Mouse (Mus musculus) thymus, postnatal 36 days (tissue): ENCODE measurements around the gene 2010003K11Rik.

Source experiments
- DNase-seq, 2 experiments: peaks; one replicate each; pipeline ENCODE4 v3.0.0; 2022; ENCODE audit warnings: mixed read lengths in 2 of 2

Gene 2010003K11Rik

GRCm38 (mm10) chr19:4498062-4498933 is at the start of gene 2010003K11Rik:
Gene 2010003K11Rik, minus strand, starts transcription at chr19:4498583.
- no peak for DNase-seq

- DNase-seq = no peak
These were observed 49.4 kb upstream of the 2010003K11Rik start for GRCm38 (mm10) chr19:4547801-4548200.

GRCm38 (mm10) chr19:4545841-4546240 is 47.5 kb upstream of the 2010003K11Rik start:
- no peak for DNase-seq

- no peak for DNase-seq
These were observed 46.7 kb upstream of the 2010003K11Rik start for GRCm38 (mm10) chr19:4545091-4545490.

GRCm38 (mm10) chr19:4542081-4542480 is 43.7 kb upstream of the 2010003K11Rik start:
- DNase-seq = no peak

- no peak for DNase-seq
These were observed 42.6 kb upstream of the 2010003K11Rik start for GRCm38 (mm10) chr19:4540992-4541391.

- DNase-seq = no peak
These were observed 41.9 kb upstream of the 2010003K11Rik start for GRCm38 (mm10) chr19:4540263-4540662.

- no peak for DNase-seq
These were observed 38.2 kb upstream of the 2010003K11Rik start for GRCm38 (mm10) chr19:4536606-4537005.

- no peak for DNase-seq
These were observed 37.5 kb upstream of the 2010003K11Rik start for GRCm38 (mm10) chr19:4535922-4536321.

- DNase-seq = no peak
These were observed 36.3 kb upstream of the 2010003K11Rik start for GRCm38 (mm10) chr19:4534646-4535045.

GRCm38 (mm10) chr19:4521426-4522050 is 23.2 kb upstream of the 2010003K11Rik start:
- DNase-seq = no peak

GRCm38 (mm10) chr19:4517483-4517882 is 19.1 kb upstream of the 2010003K11Rik start:
- no peak for DNase-seq

GRCm38 (mm10) chr19:4516288-4516687 is 17.9 kb upstream of the 2010003K11Rik start:
- no peak for DNase-seq

- no peak for DNase-seq
These were observed 17.4 kb upstream of the 2010003K11Rik start for GRCm38 (mm10) chr19:4515746-4516145.

- no peak for DNase-seq
These were observed 15.0 kb upstream of the 2010003K11Rik start for GRCm38 (mm10) chr19:4513236-4513858.

- no peak for DNase-seq
These were observed 12.9 kb upstream of the 2010003K11Rik start for GRCm38 (mm10) chr19:4511116-4511841.

- peak; percentile 96 to 98 for DNase-seq
These were observed 11.9 kb upstream of the 2010003K11Rik start, which contains the start of gene Pcx for GRCm38 (mm10) chr19:4509986-4510963. Gene Pcx, plus strand, starts transcription at chr19:4510472.

- no peak for DNase-seq
These were observed 9.4 kb upstream of the 2010003K11Rik start for GRCm38 (mm10) chr19:4507746-4508145.

GRCm38 (mm10) chr19:4504830-4505229 is 6.4 kb upstream of the 2010003K11Rik start:
- no peak for DNase-seq

GRCm38 (mm10) chr19:4502701-4503100 is 4.3 kb upstream of the 2010003K11Rik start:
- DNase-seq = no peak

- DNase-seq = peak; percentile 51 to 61
These were observed 965 bp downstream of the 2010003K11Rik start for GRCm38 (mm10) chr19:4497263-4497973.
